8 mouse cellular contexts compared by ENCODE assay signal in the genomic region with DNA sequence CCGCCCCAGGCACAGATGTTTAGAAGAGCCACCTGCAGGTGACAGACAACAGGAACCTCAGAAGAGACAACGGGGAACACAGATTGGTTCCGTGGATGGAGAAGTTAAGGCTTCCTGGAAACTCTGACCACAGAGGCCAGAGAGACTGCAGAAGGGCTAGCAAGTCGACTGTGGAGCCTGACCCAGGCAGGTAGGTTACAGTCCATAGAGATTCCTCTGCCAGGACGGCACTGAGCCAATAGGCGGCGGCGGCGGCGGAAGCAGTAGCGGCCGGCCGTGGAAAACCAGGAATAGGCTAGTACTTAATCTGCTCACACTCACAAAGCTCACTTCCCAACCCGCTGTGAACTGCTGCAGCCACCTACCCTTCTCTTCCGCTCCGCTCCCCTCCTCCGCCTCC. TPM values are rescaled to one million over a fixed set of nuclear protein-coding genes. Genes with fewer than 3 reads are reported as not detected.
DNase-seq lines count a peak whose midpoint lies in the region; ATAC-seq lines count a peak whose summit lies in the region.

No protein-coding gene starts in this region.

- no peak for ATAC-seq in forebrain, embryonic 16.5 days
- ATAC-seq in intestine, embryonic 16.5 days: no peak
- ATAC-seq in liver, embryonic 15.5 days (ENCODE audit: insufficient read depth): no peak
- ATAC-seq in neural tube, embryonic 14.5 days (ENCODE audit: low read depth): no peak
- ATAC-seq in activated CD4-positive, CD25-positive, alpha-beta regulatory T cell, adult 4 months: no peak

- DNase-seq in forebrain, embryonic 10.5 days (ENCODE audit: extremely low spot score, low spot score): no peak
- DNase-seq in cerebellum, postnatal 25 days: peak; percentile 61 to 71
- peak; percentile 72 to 74 for DNase-seq in heart, adult 18-20 months

- H3K36me3 ChIP-seq in forebrain, embryonic 10.5 days (replicated peaks): no peaks in the 10 kb centered on the region
- no peaks in the 10 kb centered on the region for H3K36me3 ChIP-seq in forebrain, embryonic 16.5 days (ENCODE audit: control insufficient read depth, insufficient read depth)
- no peaks in the 10 kb centered on the region for H3K36me3 ChIP-seq in intestine, embryonic 16.5 days (ENCODE audit: control insufficient read depth, insufficient read depth, low read length)
- no peaks in the 10 kb centered on the region for H3K36me3 ChIP-seq in liver, embryonic 15.5 days (replicated peaks)
- H3K36me3 ChIP-seq in neural tube, embryonic 14.5 days (ENCODE audit: control insufficient read depth, insufficient read depth, low read length): no peaks in the 10 kb centered on the region

- peak overlapping the region; percentile 23 for H3K4me3 ChIP-seq in forebrain, embryonic 10.5 days
- no peak overlapping the region for H3K4me3 ChIP-seq in forebrain, embryonic 16.5 days (replicated peaks; ENCODE audit: low read length)
- H3K4me3 ChIP-seq in intestine, embryonic 16.5 days (ENCODE audit: low read length): peak overlapping the region; percentile 25
- peak overlapping the region; percentile 21 for H3K4me3 ChIP-seq in liver, embryonic 15.5 days (replicated peaks)
- no peak overlapping the region for H3K4me3 ChIP-seq in neural tube, embryonic 14.5 days (ENCODE audit: low read depth, low read length)

- H3K27me3 ChIP-seq in forebrain, embryonic 10.5 days (ENCODE audit: poor library complexity, severe bottlenecking): no peaks in the 10 kb centered on the region; the same call in 1 of the 2 replicates
- H3K27me3 ChIP-seq in forebrain, embryonic 16.5 days (replicated peaks; ENCODE audit: control insufficient read depth, insufficient read depth, low read length): no peaks in the 10 kb centered on the region; the same call in 1 of the 2 replicates
- no peaks in the 10 kb centered on the region for H3K27me3 ChIP-seq in intestine, embryonic 16.5 days (replicated peaks; ENCODE audit: control insufficient read depth, insufficient read depth, low read length)
- H3K27me3 ChIP-seq in liver, embryonic 15.5 days: peaks cover 25% of the 10 kb centered on the region
- no peaks in the 10 kb centered on the region for H3K27me3 ChIP-seq in neural tube, embryonic 14.5 days (ENCODE audit: control insufficient read depth, insufficient read depth, low read length)

- WGBS in forebrain, embryonic 10.5 days: 2% methylated on average over 17 of the region's 17 CpGs
- WGBS in forebrain, embryonic 16.5 days: 5% methylated on average over 17 of the region's 17 CpGs
- WGBS in intestine, embryonic 16.5 days: 7% methylated on average over 17 of the region's 17 CpGs
- 9% methylated on average over 17 of the region's 17 CpGs for WGBS in liver, embryonic 15.5 days (ENCODE audit: insufficient replicate concordance)
- 9% methylated on average over 14 of the region's 17 CpGs for WGBS in neural tube, embryonic 14.5 days

- H3K9ac ChIP-seq in forebrain, embryonic 16.5 days (replicated peaks; ENCODE audit: low read depth, low read length): no peak overlapping the region
- peak overlapping the region; percentile 62 for H3K9ac ChIP-seq in intestine, embryonic 16.5 days (ENCODE audit: low read depth, low read length)
- no peak overlapping the region for H3K9ac ChIP-seq in liver, embryonic 15.5 days
- peak overlapping the region; percentile 8; the same call in 1 of the 2 replicates for H3K9ac ChIP-seq in neural tube, embryonic 14.5 days (replicated peaks; ENCODE audit: low read depth, low read length)

- no peak overlapping the region for H3K4me2 ChIP-seq in forebrain, embryonic 16.5 days (ENCODE audit: low read length)
- peak overlapping the region; percentile 53 for H3K4me2 ChIP-seq in intestine, embryonic 16.5 days (ENCODE audit: low read depth, low read length)
- peak overlapping the region; percentile 51 for H3K4me2 ChIP-seq in liver, embryonic 15.5 days
- peak overlapping the region; percentile 5; the same call in 1 of the 2 replicates for H3K4me2 ChIP-seq in neural tube, embryonic 14.5 days (ENCODE audit: low read depth, low read length)

- H3K27ac ChIP-seq in forebrain, embryonic 10.5 days: peak overlapping the region; percentile 12
- H3K27ac ChIP-seq in forebrain, embryonic 16.5 days (ENCODE audit: low read length): no peak overlapping the region
- peak overlapping the region; percentile 45; the same call in 1 of the 2 replicates for H3K27ac ChIP-seq in intestine, embryonic 16.5 days (ENCODE audit: low read length)
- no peak overlapping the region for H3K27ac ChIP-seq in liver, embryonic 15.5 days (replicated peaks)
- no peak overlapping the region for H3K27ac ChIP-seq in neural tube, embryonic 14.5 days (ENCODE audit: low read depth, low read length)

- H3K4me1 ChIP-seq in forebrain, embryonic 10.5 days: peaks cover 23% of the 10 kb centered on the region
- peaks cover 9% of the 10 kb centered on the region for H3K4me1 ChIP-seq in forebrain, embryonic 16.5 days (replicated peaks; ENCODE audit: control insufficient read depth, insufficient read depth, low read length)
- H3K4me1 ChIP-seq in intestine, embryonic 16.5 days (ENCODE audit: control insufficient read depth, insufficient read depth, low read length): peaks cover 9% of the 10 kb centered on the region
- H3K4me1 ChIP-seq in liver, embryonic 15.5 days (replicated peaks): peaks cover 39% of the 10 kb centered on the region
- H3K4me1 ChIP-seq in neural tube, embryonic 14.5 days (ENCODE audit: control insufficient read depth, insufficient read depth, low read length): peaks cover 6% of the 10 kb centered on the region

- no peaks in the 10 kb centered on the region for H3K9me3 ChIP-seq in forebrain, embryonic 10.5 days
- no peaks in the 10 kb centered on the region for H3K9me3 ChIP-seq in forebrain, embryonic 16.5 days (ENCODE audit: control insufficient read depth, low read length)
- no peaks in the 10 kb centered on the region for H3K9me3 ChIP-seq in intestine, embryonic 16.5 days (ENCODE audit: control insufficient read depth, low read length)
- no peaks in the 10 kb centered on the region for H3K9me3 ChIP-seq in liver, embryonic 15.5 days (replicated peaks)
- H3K9me3 ChIP-seq in neural tube, embryonic 14.5 days (ENCODE audit: control insufficient read depth, low read length): no peaks in the 10 kb centered on the region

RNA-seq across cellular contexts. Expression of a gene that starts 3.7 kb away (rescaled TPM):
- 474 and 480 TPM in 2 replicates for polyA plus RNA-seq in forebrain, embryonic 10.5 days (2016; fragmentation: Nextera tagmentation; extraction: Ambion mirVana)
- polyA plus RNA-seq in forebrain, embryonic 16.5 days (2015; fragmentation: Nextera tagmentation; extraction: Ambion mirVana): 397 and 404 TPM in 2 replicates
- total RNA-seq in heart, adult 18-20 months (2021): 100 to 1,000 TPM; 173 to 185 TPM
- polyA plus RNA-seq in intestine, embryonic 16.5 days (2015; fragmentation: Nextera tagmentation; extraction: Ambion mirVana): 635 and 649 TPM in 2 replicates
- polyA plus RNA-seq in liver, embryonic 15.5 days (2015; fragmentation: Nextera tagmentation; extraction: Ambion mirVana): 321 and 337 TPM in 2 replicates
- polyA plus RNA-seq in neural tube, embryonic 14.5 days (2014; fragmentation: Nextera tagmentation; extraction: Ambion mirVana): 368 and 376 TPM in 2 replicates
- 10 to 100 TPM; 67.0 to 80.4 TPM for polyA plus RNA-seq in activated CD4-positive, CD25-positive, alpha-beta regulatory T cell, adult 4 months (2017; shearing (Covaris generic))

RNA-seq across cellular contexts. Expression of a gene that starts 5.6 kb away (rescaled TPM):
- polyA plus RNA-seq in forebrain, embryonic 10.5 days (2016; fragmentation: Nextera tagmentation; extraction: Ambion mirVana): 18.1 and 23.4 TPM in 2 replicates
- 9.7 and 11.8 TPM in 2 replicates for polyA plus RNA-seq in forebrain, embryonic 16.5 days (2015; fragmentation: Nextera tagmentation; extraction: Ambion mirVana)
- total RNA-seq in heart, adult 18-20 months (2021): 100 to 1,000 TPM; 174 to 192 TPM
- 8.6 and 8.8 TPM in 2 replicates for polyA plus RNA-seq in intestine, embryonic 16.5 days (2015; fragmentation: Nextera tagmentation; extraction: Ambion mirVana)
- 1.9 and 2.1 TPM in 2 replicates for polyA plus RNA-seq in liver, embryonic 15.5 days (2015; fragmentation: Nextera tagmentation; extraction: Ambion mirVana)
- 11.0 and 14.4 TPM in 2 replicates for polyA plus RNA-seq in neural tube, embryonic 14.5 days (2014; fragmentation: Nextera tagmentation; extraction: Ambion mirVana)
- under 1 TPM; 0.69 to 0.86 TPM for polyA plus RNA-seq in activated CD4-positive, CD25-positive, alpha-beta regulatory T cell, adult 4 months (2017; shearing (Covaris generic))

RNA-seq across cellular contexts. Expression of a gene that starts 15.9 kb away (rescaled TPM):
- 18.1 and 21.7 TPM in 2 replicates for polyA plus RNA-seq in forebrain, embryonic 10.5 days (2016; fragmentation: Nextera tagmentation; extraction: Ambion mirVana)
- 21.9 and 30.5 TPM in 2 replicates for polyA plus RNA-seq in forebrain, embryonic 16.5 days (2015; fragmentation: Nextera tagmentation; extraction: Ambion mirVana)
- total RNA-seq in heart, adult 18-20 months (2021): 1 to 10 TPM; 4.8 to 5.2 TPM
- polyA plus RNA-seq in intestine, embryonic 16.5 days (2015; fragmentation: Nextera tagmentation; extraction: Ambion mirVana): 12.5 and 14.5 TPM in 2 replicates
- 5.1 and 5.8 TPM in 2 replicates for polyA plus RNA-seq in liver, embryonic 15.5 days (2015; fragmentation: Nextera tagmentation; extraction: Ambion mirVana)
- 24.9 and 30.4 TPM in 2 replicates for polyA plus RNA-seq in neural tube, embryonic 14.5 days (2014; fragmentation: Nextera tagmentation; extraction: Ambion mirVana)
- polyA plus RNA-seq in activated CD4-positive, CD25-positive, alpha-beta regulatory T cell, adult 4 months (2017; shearing (Covaris generic)): 10 to 100 TPM; 16.3 to 16.6 TPM

RNA-seq across cellular contexts. Expression of a gene that starts 42.2 kb away (rescaled TPM):
- 88.7 and 89.0 TPM in 2 replicates for polyA plus RNA-seq in forebrain, embryonic 10.5 days (2016; fragmentation: Nextera tagmentation; extraction: Ambion mirVana)
- polyA plus RNA-seq in forebrain, embryonic 16.5 days (2015; fragmentation: Nextera tagmentation; extraction: Ambion mirVana): 71.1 and 80.1 TPM in 2 replicates
- total RNA-seq in heart, adult 18-20 months (2021): 10 to 100 TPM; 26.7 to 26.8 TPM
- 85.5 and 86.6 TPM in 2 replicates for polyA plus RNA-seq in intestine, embryonic 16.5 days (2015; fragmentation: Nextera tagmentation; extraction: Ambion mirVana)
- 39.0 and 41.5 TPM in 2 replicates for polyA plus RNA-seq in liver, embryonic 15.5 days (2015; fragmentation: Nextera tagmentation; extraction: Ambion mirVana)
- 67.8 and 78.8 TPM in 2 replicates for polyA plus RNA-seq in neural tube, embryonic 14.5 days (2014; fragmentation: Nextera tagmentation; extraction: Ambion mirVana)
- 10 to 100 TPM; 49.2 to 55.6 TPM for polyA plus RNA-seq in activated CD4-positive, CD25-positive, alpha-beta regulatory T cell, adult 4 months (2017; shearing (Covaris generic))

RNA-seq across cellular contexts. Expression of a gene that starts 42.2 kb away (rescaled TPM):
- polyA plus RNA-seq in forebrain, embryonic 10.5 days (2016; fragmentation: Nextera tagmentation; extraction: Ambion mirVana): 98.9 and 117 TPM in 2 replicates
- 49.3 and 59.1 TPM in 2 replicates for polyA plus RNA-seq in forebrain, embryonic 16.5 days (2015; fragmentation: Nextera tagmentation; extraction: Ambion mirVana)
- 10 to 100 TPM; 18.3 to 20.2 TPM for total RNA-seq in heart, adult 18-20 months (2021)
- polyA plus RNA-seq in intestine, embryonic 16.5 days (2015; fragmentation: Nextera tagmentation; extraction: Ambion mirVana): 51.2 and 52.2 TPM in 2 replicates
- polyA plus RNA-seq in liver, embryonic 15.5 days (2015; fragmentation: Nextera tagmentation; extraction: Ambion mirVana): 19.4 and 20.0 TPM in 2 replicates
- polyA plus RNA-seq in neural tube, embryonic 14.5 days (2014; fragmentation: Nextera tagmentation; extraction: Ambion mirVana): 47.6 and 49.4 TPM in 2 replicates
- polyA plus RNA-seq in activated CD4-positive, CD25-positive, alpha-beta regulatory T cell, adult 4 months (2017; shearing (Covaris generic)): 10 to 100 TPM; 52.7 to 61.3 TPM

Comparison
In these comparisons a context has a peak if more than half of its experiments do, and no peak if none do; other contexts are left out.
1. H3K27ac ChIP-seq: peak in forebrain, embryonic 10.5 days (single experiment) and intestine, embryonic 16.5 days (single experiment); none in forebrain, embryonic 16.5 days (single experiment), liver, embryonic 15.5 days (single experiment) and neural tube, embryonic 14.5 days (single experiment).
2. H3K4me3 ChIP-seq: peak in forebrain, embryonic 10.5 days (single experiment), intestine, embryonic 16.5 days (single experiment) and liver, embryonic 15.5 days (single experiment); none in forebrain, embryonic 16.5 days (single experiment) and neural tube, embryonic 14.5 days (single experiment).
3. H3K9ac ChIP-seq: peak in intestine, embryonic 16.5 days (single experiment) and neural tube, embryonic 14.5 days (single experiment); none in forebrain, embryonic 16.5 days (single experiment) and liver, embryonic 15.5 days (single experiment).